Mouse (Mus musculus): ENCODE results near the gene Wasl.

GRCm38 (mm10) chr6:24642161-24642560, 22.6 kb downstream of the Wasl start:
- TF ChIP-seq GATA1 (IDR thresholded peaks at IDR 0.05; ENCODE audit: borderline replicate concordance, low read length), result no peak
- TF ChIP-seq FLI1 (IDR thresholded peaks at IDR 0.05; ENCODE audit: low read length), result no peak

Data from megakaryocyte, embryonic 14.5 days (primary cell).